Mouse (Mus musculus) midbrain, postnatal 0 days (tissue): ENCODE measurements around the gene Ctsd. TPM values are rescaled to one million over a fixed set of nuclear protein-coding genes. Genes with fewer than 3 reads are reported as not detected.
"Not testable (repeated sequence)": the region's sequence is repeated elsewhere in the genome, so short reads cannot be mapped to it uniquely, and the experiment has no call there.

Experiments used
- ATAC-seq: fragments of 200-750 bp; cut with Nextera tagmentation; 2 replicates; pipeline ENCODE4 v1.8.0; 2017; ENCODE audit warnings: moderate number of reproducible peaks, mild to moderate bottlenecking, moderate TSS enrichment, moderate library complexity; ENCODE audit not compliant: low FRiP score
- DNase-seq: peaks from one replicate; pipeline ENCODE4 v3.0.0-alpha.2; 2015; ENCODE audit warnings: low spot score
- H3K27ac ChIP-seq: fragments of 300-500 bp; sonication (generic); 2 replicates; pipeline ENCODE4 v1.5.1; 2014; ENCODE audit warnings: low read depth, mild to moderate bottlenecking, low read length, mixed read lengths
- H3K27me3 ChIP-seq: fragments of 300-500 bp; sonication (generic); 2 replicates; pipeline ENCODE4 v1.6.1; 2014; ENCODE audit warnings: low read length, control low read depth, mixed read lengths; ENCODE audit not compliant: insufficient read depth
- H3K36me3 ChIP-seq: fragments of 300-500 bp; sonication (generic); 2 replicates; pipeline ENCODE4 v1.6.1; 2014; ENCODE audit warnings: low read length, control low read depth, mixed read lengths; ENCODE audit not compliant: insufficient read depth
- H3K4me1 ChIP-seq: fragments of 300-500 bp; sonication (generic); 2 replicates; pipeline ENCODE4 v1.6.1; 2014; ENCODE audit warnings: mild to moderate bottlenecking, control low read depth, antibody characterized with exemption, low read length, mixed read lengths; ENCODE audit not compliant: insufficient read depth
- H3K4me2 ChIP-seq: fragments of 300-500 bp; sonication (generic); 2 replicates; pipeline ENCODE4 v1.6.1; 2014; ENCODE audit warnings: low read depth, mild to moderate bottlenecking, low read length, mixed read lengths; ENCODE audit not compliant: poor library complexity, severe bottlenecking
- H3K4me3 ChIP-seq: fragments of 300-500 bp; sonication (generic); 2 replicates; pipeline ENCODE4 v1.5.1; 2014; ENCODE audit warnings: low read depth, mild to moderate bottlenecking, low read length, moderate library complexity
- H3K9ac ChIP-seq: fragments of 300-500 bp; sonication (generic); replicated peaks from 2 replicates; pipeline ENCODE4 v1.6.1; 2014; ENCODE audit warnings: mild to moderate bottlenecking, low read length, moderate library complexity, mixed read lengths; ENCODE audit not compliant: poor library complexity, severe bottlenecking
- H3K9me3 ChIP-seq: fragments of 300-500 bp; sonication (generic); 2 replicates; pipeline ENCODE4 v1.6.1; 2016; ENCODE audit warnings: low read length, control low read depth
- CTCF ChIP-seq: IDR thresholded peaks from 2 replicates; pipeline ENCODE4 v1.5.1; 2016; ENCODE audit warnings: antibody characterized with exemption, mild to moderate bottlenecking
- WGBS: fragments of 180-500 bp; shearing (Covaris S2); extraction: QIAGEN DNeasy Blood & Tissue Kit; methylation state at CpG from one replicate; pipeline ENCODE4 v1.1.7; 2014; 5-methylcytosine and 5-hydroxymethylcytosine counted together
- polyA plus RNA-seq: library from polyadenylated mRNA; unstranded; fragments of >200 nt; fragmentation: Nextera tagmentation; extraction: Ambion mirVana; gene quantifications from 2 replicates; pipeline ENCODE4 v1.2.1, GENCODE M21; 2015
- total RNA-seq: library from RNA; depleted of rRNA; stranded (reverse); fragments of >200 nt; gene quantifications from 2 replicates; pipeline ENCODE4 v1.2.3, GENCODE M21; 2014

Gene Ctsd
- total and polyA plus RNA-seq, 2 experiments from 2014 or later = 320 to 652 TPM

- no peak overlapping the region for H3K4me3 ChIP-seq
- ATAC-seq = no peak
Observed at GRCm38 (mm10) chr7:142418027-142418426, 30.2 kb upstream of the Ctsd start.

GRCm38 (mm10) chr7:142416225-142416624 is 28.4 kb upstream of the Ctsd start:
- DNase-seq (no peak), ATAC-seq (no peak)
- no peak overlapping the region for H3K4me2 ChIP-seq
- no peaks in the 10 kb centered on the region for H3K9me3 ChIP-seq
- WGBS = 84% methylated on average over 3 of the region's 3 CpGs
- no peaks in the 10 kb centered on the region for H3K36me3 ChIP-seq
- H3K4me3 ChIP-seq = no peak overlapping the region
- TF ChIP-seq CTCF = no peak
- H3K27ac ChIP-seq = no peak overlapping the region
- H3K9ac ChIP-seq = no peak overlapping the region
- H3K27me3 ChIP-seq = no peaks in the 10 kb centered on the region
- H3K4me1 ChIP-seq = no peaks in the 10 kb centered on the region

More at GRCm38 (mm10) chr7:142418027-142418426, 30.2 kb upstream of the Ctsd start:
- WGBS = 93% methylated on average over 2 of the region's 2 CpGs
- no peak overlapping the region for H3K4me2 ChIP-seq
- H3K4me1 ChIP-seq = no peaks in the 10 kb centered on the region
- no peak overlapping the region for H3K9ac ChIP-seq
- H3K27ac ChIP-seq = no peak overlapping the region
- no peaks in the 10 kb centered on the region for H3K27me3 ChIP-seq
- no peaks in the 10 kb centered on the region for H3K9me3 ChIP-seq
- H3K36me3 ChIP-seq = no peaks in the 10 kb centered on the region
- DNase-seq = no peak
- no peak for TF ChIP-seq CTCF

GRCm38 (mm10) chr7:142415314-142415713 is 27.5 kb upstream of the Ctsd start:
- H3K27me3 ChIP-seq = no peaks in the 10 kb centered on the region
- H3K27ac ChIP-seq = no peak overlapping the region
- no peak for ATAC-seq
- no peak for TF ChIP-seq CTCF
- WGBS = 62% methylated on average over 4 of the region's 4 CpGs
- no peaks in the 10 kb centered on the region for H3K4me1 ChIP-seq
- no peak for DNase-seq
- H3K9me3 ChIP-seq = no peaks in the 10 kb centered on the region
- no peak overlapping the region for H3K4me3 ChIP-seq
- H3K9ac ChIP-seq = no peak overlapping the region
- H3K4me2 ChIP-seq = no peak overlapping the region
- no peaks in the 10 kb centered on the region for H3K36me3 ChIP-seq

GRCm38 (mm10) chr7:142413285-142413684 is 25.4 kb upstream of the Ctsd start:
- no peak for ATAC-seq
- Histone ChIP-seq H3K9ac (no peak overlapping the region), H3K36me3 (no peaks in the 10 kb centered on the region), H3K27ac (no peak overlapping the region), H3K4me3 (no peak overlapping the region), H3K9me3 (no peaks in the 10 kb centered on the region), H3K27me3 (no peaks in the 10 kb centered on the region), H3K4me2 (no peak overlapping the region), H3K4me1 (no peaks in the 10 kb centered on the region)
- DNase-seq = no peak
- no peak for TF ChIP-seq CTCF
- 91% methylated on average over 6 of the region's 6 CpGs for WGBS

GRCm38 (mm10) chr7:142409603-142410002 is 21.8 kb upstream of the Ctsd start:
- no peak for ATAC-seq
- no peaks in the 10 kb centered on the region for H3K27me3 ChIP-seq
- no peak overlapping the region for H3K4me3 ChIP-seq
- TF ChIP-seq CTCF = no peak
- H3K9me3 ChIP-seq = no peaks in the 10 kb centered on the region
- DNase-seq = no peak
- H3K27ac ChIP-seq = no peak overlapping the region
- no peak overlapping the region for H3K9ac ChIP-seq
- no peaks in the 10 kb centered on the region for H3K4me1 ChIP-seq
- WGBS = 85% methylated on average over 3 of the region's 3 CpGs
- no peaks in the 10 kb centered on the region for H3K36me3 ChIP-seq
- H3K4me2 ChIP-seq = no peak overlapping the region

- no peak overlapping the region for H3K27ac ChIP-seq
- H3K36me3 ChIP-seq = no peaks in the 10 kb centered on the region
- ATAC-seq (no peak), DNase-seq (no peak)
- H3K27me3 ChIP-seq = no peaks in the 10 kb centered on the region
- H3K9ac ChIP-seq = no peak overlapping the region
- no peak overlapping the region for H3K4me3 ChIP-seq
- no peaks in the 10 kb centered on the region for H3K9me3 ChIP-seq
- WGBS = 98% methylated on average over 8 of the region's 8 CpGs
- no peak for TF ChIP-seq CTCF
- H3K4me1 ChIP-seq = no peaks in the 10 kb centered on the region
- no peak overlapping the region for H3K4me2 ChIP-seq
Observed at GRCm38 (mm10) chr7:142408686-142409085, 20.8 kb upstream of the Ctsd start.

GRCm38 (mm10) chr7:142407935-142408334 is 20.1 kb upstream of the Ctsd start:
- no peak for ATAC-seq
- DNase-seq = no peak
- H3K4me2 ChIP-seq = no peak overlapping the region
- no peaks in the 10 kb centered on the region for H3K9me3 ChIP-seq
- H3K4me1 ChIP-seq = no peaks in the 10 kb centered on the region
- no peaks in the 10 kb centered on the region for H3K27me3 ChIP-seq
- H3K4me3 ChIP-seq = no peak overlapping the region
- no peak for TF ChIP-seq CTCF
- no peaks in the 10 kb centered on the region for H3K36me3 ChIP-seq
- H3K9ac ChIP-seq = no peak overlapping the region
- no peak overlapping the region for H3K27ac ChIP-seq
- WGBS = 78% methylated on average over 4 of the region's 4 CpGs

GRCm38 (mm10) chr7:142405134-142405533 is 17.3 kb upstream of the Ctsd start:
- not testable (repeated sequence) for H3K9me3 ChIP-seq, DNase-seq, H3K27ac ChIP-seq, H3K4me2 ChIP-seq, H3K36me3 ChIP-seq, H3K9ac ChIP-seq, H3K4me1 ChIP-seq, H3K27me3 ChIP-seq, ATAC-seq, H3K4me3 ChIP-seq
- 85% methylated on average over 5 of the region's 5 CpGs for WGBS
